Mouse (Mus musculus) left cerebral cortex, postnatal 10 days (tissue): ENCODE data around the gene Slco2b1. TPM values are rescaled to one million over a fixed set of nuclear protein-coding genes. Genes with fewer than 3 reads are reported as not detected.

Source experiments
- DNase-seq, 2 experiments: peaks; one replicate each; pipeline ENCODE4 v3.0.0; 2021 to 2022; ENCODE audit warnings: low spot score in 2 of 2, mixed read lengths in 1 of 2; ENCODE audit errors: extremely low spot score in 1 of 2
- intact Hi-C: fragments of 180-260 bp; cut with DNase I; formaldehyde crosslinking; loops from one replicate; pipeline ENCODE4 v1.15.1; 2025
- total RNA-seq, 2 experiments: library from RNA; stranded (reverse); gene quantifications; 2 replicates each; pipeline ENCODE4 v1.2.3; 2021

The Slco2b1 gene
- total RNA-seq, 2 experiments from 2014 or later = 15.4 to 15.8 TPM

GRCm38 (mm10) chr7:99618264-99618663, 92.9 kb downstream of the Slco2b1 start:
- intact Hi-C loops = loop anchor here (5.0 kb wide), 1 partner anchor 259 kb away; no protein-coding TSS in a partner anchor
- DNase-seq = no peak

Other genes with a start within 250 kb of the Slco2b1 start
- gene Klhl35, start 245.3 kb downstream of the Slco2b1 start, total RNA-seq = 1 to 10 TPM; 1.4 to 2.6 TPM
- 100 to 1,000 TPM; 266 to 286 TPM for gene Rps3, start 227.6 kb downstream of the Slco2b1 start, total RNA-seq
- 100 to 1,000 TPM; 167 to 196 TPM for gene Arrb1, start 175.9 kb downstream of the Slco2b1 start, total RNA-seq
- gene Tpbgl, start 84.2 kb downstream of the Slco2b1 start, total RNA-seq = 1 to 10 TPM; 3.3 TPM
- gene Olfr520, start 18.9 kb upstream of the Slco2b1 start, total RNA-seq = under 1 TPM in 1 of 2 experiments, not detected in 1; 0.51 TPM
- not detected for gene Olfr521, start 52.2 kb upstream of the Slco2b1 start, total RNA-seq
- gene Neu3, start 117.1 kb upstream of the Slco2b1 start, total RNA-seq = 1 to 10 TPM; 2.7 to 3.1 TPM
- 1 to 10 TPM; 1.3 to 1.5 TPM for gene Xrra1, start 147.8 kb upstream of the Slco2b1 start, total RNA-seq
- 10 to 100 TPM; 79.7 to 86.7 TPM for gene Spcs2, start 152.1 kb upstream of the Slco2b1 start, total RNA-seq